Mouse (Mus musculus) spleen, adult 2 months (tissue): Measurements from ENCODE around the gene Clrn2.

Experiments used
- CTCF ChIP-seq: fragments of 200-500 bp; IDR thresholded peaks from 2 replicates; pipeline ENCODE4 v1.5.1; 2011; ENCODE audit warnings: mild to moderate bottlenecking, inconsistent platforms; ENCODE audit not compliant: insufficient read depth, insufficient read length, insufficient replicate concordance; ENCODE audit errors: extremely low read depth
- POLR2A ChIP-seq: fragments of 200-500 bp; IDR thresholded peaks from 2 replicates; pipeline ENCODE4 v1.6.1; 2011; ENCODE audit warnings: low read depth, low read length, inconsistent platforms

DNA sequence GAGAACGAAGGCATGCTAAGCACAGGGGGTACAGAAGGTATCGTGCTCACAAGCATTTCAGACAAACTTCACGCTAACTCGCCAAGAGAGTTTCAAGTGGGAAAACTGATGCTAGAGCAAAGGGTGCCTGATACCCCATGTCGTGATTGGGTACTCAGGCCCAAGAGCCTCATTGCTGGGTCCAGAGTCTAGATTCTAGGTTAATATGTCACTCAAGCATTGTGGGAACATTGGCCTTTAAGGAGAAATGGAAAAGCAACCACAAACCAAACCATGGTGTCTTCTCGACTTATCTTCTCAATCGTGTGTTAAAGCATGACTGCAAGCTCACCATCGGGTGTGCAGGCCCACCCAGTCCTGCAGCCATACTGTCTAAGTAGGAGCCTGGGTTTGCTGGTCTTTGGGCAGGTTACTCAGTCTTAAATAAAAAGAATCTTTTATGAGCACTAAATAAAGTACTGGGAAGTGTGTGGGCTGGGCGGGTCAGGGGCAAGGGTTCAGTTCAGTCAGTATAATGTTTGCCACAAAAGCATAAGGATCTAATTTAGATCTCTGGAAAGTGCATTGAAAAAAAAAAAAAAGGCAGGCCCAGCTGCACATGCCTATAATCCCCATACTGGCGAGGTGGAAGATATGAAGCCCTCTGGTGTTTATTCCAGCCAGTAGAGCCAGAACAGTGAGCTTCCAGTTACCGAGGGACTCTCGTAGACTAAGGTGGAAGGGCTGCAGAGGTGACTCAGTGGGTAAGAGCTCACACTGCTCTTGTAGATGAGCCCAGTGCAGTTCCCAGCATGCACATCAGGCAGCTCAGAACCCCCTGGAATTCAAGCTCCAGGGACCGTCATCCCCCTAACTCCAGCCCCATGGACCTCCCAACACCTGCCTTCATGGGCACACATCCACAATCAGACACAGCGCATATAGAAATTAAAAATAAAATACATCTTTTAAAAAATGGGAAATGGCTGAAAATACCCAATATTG is 17.3 kb upstream of the Clrn2 start:
- TF ChIP-seq POLR2A (no peak), CTCF (no peak)
